Mouse (Mus musculus) neural tube, embryonic 15.5 days (tissue): ENCODE measurements around the gene Riok2. TPM values are rescaled to one million over a fixed set of nuclear protein-coding genes. Genes with fewer than 3 reads are reported as not detected.

Experiments
- ATAC-seq: fragments of 200-750 bp; cut with Nextera tagmentation; 2 replicates; pipeline ENCODE4 v1.8.0; 2017; ENCODE audit warnings: mild to moderate bottlenecking, moderate TSS enrichment, moderate library complexity; ENCODE audit not compliant: low FRiP score
- H3K27ac ChIP-seq: fragments of 300-500 bp; sonication (generic); replicated peaks from 2 replicates; pipeline ENCODE4 v1.5.1; 2015; ENCODE audit warnings: mild to moderate bottlenecking, inconsistent platforms
- H3K27me3 ChIP-seq: fragments of 300-500 bp; sonication (generic); replicated peaks from 2 replicates; pipeline ENCODE4 v1.6.1; 2015; ENCODE audit warnings: inconsistent platforms
- H3K36me3 ChIP-seq: fragments of 300-500 bp; sonication (generic); 2 replicates; pipeline ENCODE4 v1.6.1; 2015; ENCODE audit warnings: inconsistent platforms
- H3K4me1 ChIP-seq: fragments of 300-500 bp; sonication (generic); 2 replicates; pipeline ENCODE4 v1.6.1; 2015; ENCODE audit warnings: inconsistent platforms
- H3K4me2 ChIP-seq: fragments of 300-500 bp; sonication (generic); 2 replicates; pipeline ENCODE4 v1.6.1; 2015; ENCODE audit warnings: inconsistent platforms, mild to moderate bottlenecking, moderate library complexity
- H3K4me3 ChIP-seq: fragments of 300-500 bp; sonication (generic); replicated peaks from 2 replicates; pipeline ENCODE4 v1.5.1; 2015; ENCODE audit warnings: mild to moderate bottlenecking, inconsistent platforms
- H3K9ac ChIP-seq: fragments of 300-500 bp; sonication (generic); replicated peaks from 2 replicates; pipeline ENCODE4 v1.6.1; 2015; ENCODE audit warnings: mild to moderate bottlenecking, inconsistent platforms
- H3K9me3 ChIP-seq: fragments of 300-500 bp; sonication (generic); replicated peaks from 2 replicates; pipeline ENCODE4 v1.6.1; 2016; ENCODE audit warnings: inconsistent platforms
- WGBS: fragments of 180-500 bp; shearing (Covaris S2); methylation state at CpG from one replicate; pipeline ENCODE4 v1.1.7; 2015; ENCODE audit warnings: mixed read lengths; 5-methylcytosine and 5-hydroxymethylcytosine counted together
- polyA plus RNA-seq: library from polyadenylated mRNA; unstranded; fragments of >200 nt; fragmentation: Nextera tagmentation; extraction: Ambion mirVana; gene quantifications from 2 replicates; pipeline ENCODE4 v1.2.1, GENCODE M21; 2015

Riok2 gene
- polyA plus RNA-seq, 1 experiment from 2014 or later = 22.6 TPM

- no peaks in the 10 kb centered on the region for H3K9me3 ChIP-seq
- no peaks in the 10 kb centered on the region for H3K27me3 ChIP-seq
- ATAC-seq = no peak
- H3K4me3 ChIP-seq = no peak overlapping the region
- 0 out of 2 replicates have a peak overlapping the region, but pooled peaks have one; percentile 2 for H3K27ac ChIP-seq
- H3K9ac ChIP-seq = no peak overlapping the region
- H3K4me2 ChIP-seq = no peak overlapping the region
- WGBS = 30% methylated on average over 4 of the region's 4 CpGs
- H3K36me3 ChIP-seq = no peaks in the 10 kb centered on the region
- H3K4me1 ChIP-seq = no peaks in the 10 kb centered on the region
Measured at GRCm38 (mm10) chr17:17441876-17442498, 67.9 kb downstream of the Riok2 start.

GRCm38 (mm10) chr17:17444297-17444886 is 70.3 kb downstream of the Riok2 start:
- H3K9me3 ChIP-seq = no peaks in the 10 kb centered on the region
- WGBS = 92% methylated on average over 3 of the region's 3 CpGs
- H3K9ac ChIP-seq = no peak overlapping the region
- H3K4me1 ChIP-seq = peaks cover 6% of the 10 kb centered on the region
- no peaks in the 10 kb centered on the region for H3K27me3 ChIP-seq
- H3K27ac ChIP-seq = no peak overlapping the region
- no peak overlapping the region for H3K4me2 ChIP-seq
- H3K36me3 ChIP-seq = no peaks in the 10 kb centered on the region
- no peak overlapping the region for H3K4me3 ChIP-seq
- ATAC-seq = no peak

Other genes with a start within 250 kb of the Riok2 start
- gene Lix1, start 28.4 kb downstream of the Riok2 start, polyA plus RNA-seq = 18.3 and 18.7 TPM in 2 replicates